Mouse (Mus musculus) hindbrain, postnatal 0 days (tissue): ENCODE measurements around the gene Jarid2. TPM values are rescaled to one million over a fixed set of nuclear protein-coding genes. Genes with fewer than 3 reads are reported as not detected.

Source experiments
- ATAC-seq: fragments of 200-750 bp; cut with Nextera tagmentation; 2 replicates; pipeline ENCODE4 v1.8.0; 2017; ENCODE audit warnings: mild to moderate bottlenecking, moderate TSS enrichment, moderate library complexity
- DNase-seq: peaks from one replicate; pipeline ENCODE4 v3.0.0-alpha.2; 2015; ENCODE audit warnings: low spot score
- H3K27ac ChIP-seq: fragments of 300-500 bp; sonication (generic); 2 replicates; pipeline ENCODE4 v1.5.1; 2014; ENCODE audit warnings: mild to moderate bottlenecking
- H3K27me3 ChIP-seq: fragments of 300-500 bp; sonication (generic); 2 replicates; pipeline ENCODE4 v1.6.1; 2014; ENCODE audit warnings: low read length, mixed read lengths; ENCODE audit not compliant: insufficient read depth
- H3K36me3 ChIP-seq: fragments of 300-500 bp; sonication (generic); 2 replicates; pipeline ENCODE4 v1.6.1; 2014; ENCODE audit warnings: low read length, mixed read lengths; ENCODE audit not compliant: insufficient read depth
- H3K4me1 ChIP-seq: fragments of 300-500 bp; sonication (generic); 2 replicates; pipeline ENCODE4 v1.6.1; 2014; ENCODE audit warnings: antibody characterized with exemption, low read length, mixed read lengths; ENCODE audit not compliant: insufficient read depth
- H3K4me2 ChIP-seq: fragments of 300-500 bp; sonication (generic); 2 replicates; pipeline ENCODE4 v1.6.1; 2014; ENCODE audit warnings: low read depth, mild to moderate bottlenecking, low read length, moderate library complexity, mixed read lengths
- H3K4me3 ChIP-seq: fragments of 300-500 bp; sonication (generic); 2 replicates; pipeline ENCODE4 v1.5.1; 2014; ENCODE audit warnings: low read length
- H3K9ac ChIP-seq: fragments of 300-500 bp; sonication (generic); replicated peaks from 2 replicates; pipeline ENCODE4 v1.6.1; 2014; ENCODE audit warnings: mild to moderate bottlenecking, low read length, moderate library complexity, mixed read lengths
- H3K9me3 ChIP-seq: fragments of 300-500 bp; sonication (generic); 2 replicates; pipeline ENCODE4 v1.6.1; 2016; ENCODE audit warnings: low read length, mixed read lengths
- CTCF ChIP-seq: IDR thresholded peaks from 2 replicates; pipeline ENCODE4 v1.5.1; 2016; ENCODE audit warnings: antibody characterized with exemption, control low read depth, low read depth
- WGBS: fragments of 180-500 bp; shearing (Covaris S2); extraction: QIAGEN DNeasy Blood & Tissue Kit; methylation state at CpG from one replicate; pipeline ENCODE4 v1.1.7; 2014; 5-methylcytosine and 5-hydroxymethylcytosine counted together
- polyA plus RNA-seq: library from polyadenylated mRNA; unstranded; fragments of >200 nt; fragmentation: Nextera tagmentation; extraction: Ambion mirVana; gene quantifications from 2 replicates; pipeline ENCODE4 v1.2.1, GENCODE M21; 2015
- total RNA-seq: library from RNA; depleted of rRNA; stranded (reverse); fragments of >200 nt; gene quantifications from 2 replicates; pipeline ENCODE4 v1.2.3, GENCODE M21; 2014

Gene Jarid2
- total and polyA plus RNA-seq, 2 experiments from 2014 or later: 19.3 to 21.6 TPM

GRCm38 (mm10) chr13:44933575-44933974 is 204.3 kb downstream of the Jarid2 start:
- H3K27ac ChIP-seq: peak overlapping the region; percentile 22; the same call in 1 of the 2 replicates
- no peaks in the 10 kb centered on the region for H3K4me1 ChIP-seq
- H3K9ac ChIP-seq: 0 out of 2 replicates have a peak overlapping the region, but pooled peaks have one; percentile 4
- H3K9me3 ChIP-seq: no peaks in the 10 kb centered on the region
- peak; percentile 45 for DNase-seq
- no peak for TF ChIP-seq CTCF
- 14% methylated on average over 7 of the region's 7 CpGs for WGBS
- no peak overlapping the region for H3K4me3 ChIP-seq
- no peaks in the 10 kb centered on the region for H3K27me3 ChIP-seq
- peak; percentile 54; the same call in 1 of the 2 replicates for ATAC-seq
- peaks cover 3% of the 10 kb centered on the region; the same call in 1 of the 2 replicates for H3K36me3 ChIP-seq
- H3K4me2 ChIP-seq: no peak overlapping the region

GRCm38 (mm10) chr13:44937681-44938080 is 208.4 kb downstream of the Jarid2 start:
- WGBS: 94% methylated on average over 3 of the region's 3 CpGs
- Histone ChIP-seq H3K36me3 (no peaks in the 10 kb centered on the region), H3K4me2 (no peak overlapping the region), H3K4me3 (no peak overlapping the region), H3K9ac (no peak overlapping the region), H3K27ac (no peak overlapping the region), H3K9me3 (no peaks in the 10 kb centered on the region), H3K27me3 (no peaks in the 10 kb centered on the region), H3K4me1 (no peaks in the 10 kb centered on the region)
- no peak for TF ChIP-seq CTCF
- ATAC-seq (no peak), DNase-seq (no peak)

- Histone ChIP-seq H3K4me2 (no peak overlapping the region), H3K4me1 (no peaks in the 10 kb centered on the region), H3K36me3 (no peaks in the 10 kb centered on the region), H3K27me3 (no peaks in the 10 kb centered on the region), H3K9me3 (no peaks in the 10 kb centered on the region), H3K4me3 (no peak overlapping the region), H3K9ac (no peak overlapping the region), H3K27ac (no peak overlapping the region)
- no peak for TF ChIP-seq CTCF
- 63% methylated on average over 8 of the region's 8 CpGs for WGBS
- DNase-seq: no peak
- no peak for ATAC-seq
Observed at GRCm38 (mm10) chr13:44939326-44940035, 210.2 kb downstream of the Jarid2 start.

DNA sequence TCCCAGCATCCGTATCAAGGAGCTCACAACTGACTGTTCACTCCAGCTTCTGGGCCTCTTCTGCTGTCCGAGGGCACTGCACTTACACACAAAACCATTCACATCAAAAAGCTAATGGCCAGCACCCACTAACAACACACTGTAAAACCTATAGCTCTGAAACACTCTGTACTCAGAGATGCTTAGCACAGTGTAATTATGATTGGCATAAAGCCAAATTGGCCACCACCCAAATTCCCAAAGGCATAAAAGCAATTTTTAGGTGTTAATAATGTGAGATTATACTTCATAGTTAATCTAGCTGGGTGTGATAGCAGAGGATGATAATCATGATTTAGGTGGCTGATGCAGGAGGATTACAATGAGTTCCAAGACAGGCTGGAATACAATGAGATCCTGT is 214.3 kb downstream of the Jarid2 start:
- Histone ChIP-seq H3K27me3 (no peaks in the 10 kb centered on the region), H3K9me3 (no peaks in the 10 kb centered on the region), H3K36me3 (no peaks in the 10 kb centered on the region), H3K4me2 (no peak overlapping the region), H3K4me1 (peaks cover 6% of the 10 kb centered on the region), H3K27ac (no peak overlapping the region), H3K9ac (no peak overlapping the region), H3K4me3 (no peak overlapping the region)
- ATAC-seq: no peak
- 37% methylated on average over 2 of the region's 2 CpGs for WGBS
- no peak for DNase-seq
- TF ChIP-seq CTCF: no peak

GRCm38 (mm10) chr13:44946880-44947635 is 217.8 kb downstream of the Jarid2 start:
- peak overlapping the region; percentile 86 for H3K27ac ChIP-seq
- DNase-seq (peak; percentile 82), ATAC-seq (peak; percentile 89)
- no peaks in the 10 kb centered on the region for H3K27me3 ChIP-seq
- peaks cover 6% of the 10 kb centered on the region for H3K4me1 ChIP-seq
- TF ChIP-seq CTCF: no peak
- H3K4me3 ChIP-seq: peak overlapping the region; percentile 45
- peak overlapping the region; percentile 65 for H3K9ac ChIP-seq
- 5% methylated on average over 8 of the region's 8 CpGs for WGBS
- H3K9me3 ChIP-seq: no peaks in the 10 kb centered on the region
- peak overlapping the region; percentile 62 for H3K4me2 ChIP-seq
- no peaks in the 10 kb centered on the region for H3K36me3 ChIP-seq

DNA sequence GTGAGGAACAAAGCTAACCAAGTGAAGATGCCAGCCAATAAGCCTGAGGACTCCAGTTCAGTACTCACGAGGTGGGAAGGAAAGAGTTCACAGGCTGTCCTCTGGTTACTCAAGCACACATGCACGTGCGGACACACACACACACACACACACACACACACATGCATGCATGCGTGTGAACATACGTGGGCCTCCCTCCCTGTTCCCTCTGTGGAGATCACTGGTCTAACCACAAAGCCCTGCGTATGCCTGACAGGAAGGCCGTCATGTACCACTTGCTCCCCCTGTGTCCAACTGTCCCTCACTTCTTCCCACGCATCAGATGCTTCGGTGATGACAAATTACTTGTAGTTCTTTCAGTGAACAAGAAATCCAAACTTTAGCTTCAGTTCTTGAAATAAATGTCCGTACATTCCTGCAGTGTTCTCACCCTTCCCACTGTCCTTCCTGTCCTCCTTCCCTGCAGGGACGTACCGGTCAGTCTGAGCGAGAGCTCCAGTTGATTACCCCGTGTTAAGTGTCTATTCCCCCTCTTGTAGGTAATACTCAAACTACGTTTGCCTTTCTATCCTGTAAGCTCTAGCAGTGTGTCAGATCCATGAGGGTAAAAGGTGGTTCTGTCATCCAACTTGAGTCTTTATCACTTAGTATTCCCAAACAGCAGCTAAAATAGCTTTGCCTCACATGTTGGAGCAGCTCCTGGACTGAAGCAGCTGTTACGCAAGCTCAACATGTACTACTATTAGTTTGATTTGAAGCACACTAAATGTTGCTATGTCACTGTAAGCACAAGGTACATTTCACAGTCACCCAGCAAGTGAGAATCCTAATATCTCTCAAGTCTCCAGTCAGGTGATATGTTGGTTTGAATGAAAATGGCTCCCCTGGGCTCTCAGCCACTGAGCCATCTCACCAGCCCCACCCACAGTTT is 219.3 kb downstream of the Jarid2 start:
- ATAC-seq: no peak
- Histone ChIP-seq H3K27ac (no peak overlapping the region), H3K4me2 (no peak overlapping the region), H3K4me1 (peaks cover 6% of the 10 kb centered on the region), H3K9ac (no peak overlapping the region), H3K27me3 (no peaks in the 10 kb centered on the region), H3K36me3 (no peaks in the 10 kb centered on the region), H3K4me3 (no peak overlapping the region), H3K9me3 (no peaks in the 10 kb centered on the region)
- 0 out of 2 replicates have a peak, but pooled peaks have one; percentile 1 for TF ChIP-seq CTCF
- no peak for DNase-seq
- 87% methylated on average over 16 of the region's 16 CpGs for WGBS
